Mouse (Mus musculus) embryonic fibroblast, embryonic 13.5 days (primary cell): ENCODE data around the gene Lsm14a. TPM values are rescaled to one million over a fixed set of nuclear protein-coding genes. Genes with fewer than 3 reads are reported as not detected.

Experiments used
- H3K27ac ChIP-seq: 2 replicates; pipeline ENCODE4 v1.5.1; 2012; ENCODE audit warnings: low read length, control low read depth, inconsistent platforms; ENCODE audit not compliant: insufficient read depth
- H3K4me1 ChIP-seq: 2 replicates; pipeline ENCODE4 v1.6.1; 2011; ENCODE audit warnings: low read length; ENCODE audit not compliant: control insufficient read depth, insufficient read depth
- H3K4me3 ChIP-seq: 2 replicates; pipeline ENCODE4 v1.5.1; 2011; ENCODE audit warnings: mild to moderate bottlenecking, control low read depth, low read length; ENCODE audit not compliant: insufficient read depth
- CTCF ChIP-seq: IDR thresholded peaks from 2 replicates; pipeline ENCODE4 v1.5.1; 2011; ENCODE audit warnings: mild to moderate bottlenecking, control low read depth, low read length, moderate library complexity, borderline replicate concordance; ENCODE audit not compliant: insufficient read depth
- POLR2A ChIP-seq: IDR thresholded peaks from 2 replicates; pipeline ENCODE4 v1.6.1; 2011; ENCODE audit warnings: low read depth, mild to moderate bottlenecking, control low read depth, low read length, moderate library complexity
- polyA plus RNA-seq: library from polyadenylated mRNA; stranded (reverse); fragments of >200 nt; gene quantifications from 2 replicates; pipeline ENCODE4 v1.2.4, GENCODE M21; 2011; ENCODE audit warnings: low read depth; ENCODE audit not compliant: missing spikeins, insufficient read length

Lsm14a gene
- polyA plus RNA-seq, 1 experiment, result 166 TPM

DNA sequence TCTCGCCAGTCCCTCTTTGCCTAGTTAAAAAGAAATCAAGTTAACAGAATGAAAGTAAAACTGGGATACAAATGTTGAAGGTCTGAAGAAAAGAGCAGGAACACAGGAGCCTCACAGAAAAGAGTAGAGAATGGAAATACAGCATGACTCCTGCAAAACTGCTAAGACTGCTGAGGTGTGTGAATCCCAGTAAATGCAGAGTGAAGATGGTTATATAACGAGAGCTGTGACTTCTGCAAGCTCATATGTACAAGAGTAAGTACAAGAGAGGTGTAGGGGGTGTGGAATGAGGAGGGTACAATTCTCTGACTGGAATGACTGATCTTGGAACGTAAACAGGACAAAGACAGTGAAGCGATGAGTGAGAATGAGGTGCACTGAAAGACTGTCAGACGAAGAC, 11.4 kb downstream of the Lsm14a start:
- H3K4me3 ChIP-seq, result no peak overlapping the region

DNA sequence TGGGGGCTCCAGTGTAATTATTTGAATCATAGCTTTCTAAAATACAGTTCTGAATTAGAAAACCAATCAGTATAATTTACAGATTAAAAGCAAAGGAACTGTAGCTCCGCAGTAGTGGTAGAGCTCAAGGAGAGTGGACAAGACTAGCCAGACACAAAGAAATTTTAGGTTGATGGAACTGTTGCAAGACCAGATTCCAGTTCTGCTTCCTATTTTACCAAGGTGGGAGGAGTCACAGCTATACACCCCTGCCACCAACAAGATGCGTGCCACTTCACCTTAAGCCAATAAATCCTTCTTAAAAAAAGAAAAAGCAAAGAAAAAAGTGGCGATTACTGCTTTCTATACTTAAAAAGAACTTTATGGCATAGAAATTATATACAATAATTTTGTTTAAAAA, 12.8 kb downstream of the Lsm14a start:
- no peak overlapping the region for H3K4me3 ChIP-seq
- no peak overlapping the region for H3K27ac ChIP-seq
- H3K4me1 ChIP-seq, result no peaks in the 10 kb centered on the region; the same call in 1 of the 2 replicates
- TF ChIP-seq POLR2A (no peak), CTCF (no peak)

More for the DNA sequence above, 11.4 kb downstream of the Lsm14a start:
- Histone ChIP-seq H3K4me1 (peaks cover 2% of the 10 kb centered on the region; the same call in 1 of the 2 replicates), H3K27ac (no peak overlapping the region)
- no peak for TF ChIP-seq CTCF
- TF ChIP-seq POLR2A, result no peak

DNA sequence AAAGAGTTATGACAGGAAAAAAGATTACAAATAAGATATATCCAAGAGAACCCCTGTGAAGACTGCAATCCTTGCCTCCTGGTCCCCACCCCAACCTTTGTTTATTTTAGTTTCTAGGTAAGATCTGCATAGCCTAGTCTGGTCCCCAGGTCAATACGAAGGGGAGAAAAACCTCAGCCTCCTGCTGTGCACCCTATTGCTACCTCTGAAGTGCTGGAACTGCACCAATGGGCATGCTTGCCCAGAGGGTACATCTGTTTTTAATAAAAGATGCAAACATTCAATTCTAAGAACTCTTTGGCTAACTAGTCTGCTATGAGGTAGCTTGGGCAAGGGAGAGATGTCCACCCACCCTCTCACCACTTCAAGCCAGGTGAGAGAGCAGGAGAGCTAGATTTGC, 19.2 kb downstream of the Lsm14a start:
- no peak overlapping the region for H3K27ac ChIP-seq
- no peak overlapping the region for H3K4me3 ChIP-seq
- TF ChIP-seq POLR2A (no peak), CTCF (no peak)
- peaks cover 3% of the 10 kb centered on the region for H3K4me1 ChIP-seq

DNA sequence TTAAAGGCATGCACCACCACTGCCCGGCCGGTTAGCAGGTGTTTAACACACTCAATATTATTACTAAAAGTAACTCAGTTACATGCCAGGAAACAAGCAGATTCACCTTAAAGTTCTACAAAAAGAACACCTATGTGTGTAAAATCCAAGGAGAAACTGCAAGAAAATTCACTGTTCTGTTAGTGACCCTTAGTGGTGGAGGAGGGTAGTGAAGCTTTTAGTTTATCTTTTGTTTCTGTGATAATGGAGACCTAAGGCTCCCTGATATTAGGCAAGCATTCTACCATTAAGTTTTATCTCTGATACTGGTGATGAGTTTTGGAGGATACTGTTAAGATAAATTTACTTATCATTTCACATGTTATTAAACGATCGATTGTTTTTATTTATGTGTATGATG, 37.5 kb downstream of the Lsm14a start:
- no peak overlapping the region for H3K27ac ChIP-seq
- H3K4me3 ChIP-seq, result no peak overlapping the region
- TF ChIP-seq CTCF (no peak), POLR2A (no peak)
- H3K4me1 ChIP-seq, result no peaks in the 10 kb centered on the region

DNA sequence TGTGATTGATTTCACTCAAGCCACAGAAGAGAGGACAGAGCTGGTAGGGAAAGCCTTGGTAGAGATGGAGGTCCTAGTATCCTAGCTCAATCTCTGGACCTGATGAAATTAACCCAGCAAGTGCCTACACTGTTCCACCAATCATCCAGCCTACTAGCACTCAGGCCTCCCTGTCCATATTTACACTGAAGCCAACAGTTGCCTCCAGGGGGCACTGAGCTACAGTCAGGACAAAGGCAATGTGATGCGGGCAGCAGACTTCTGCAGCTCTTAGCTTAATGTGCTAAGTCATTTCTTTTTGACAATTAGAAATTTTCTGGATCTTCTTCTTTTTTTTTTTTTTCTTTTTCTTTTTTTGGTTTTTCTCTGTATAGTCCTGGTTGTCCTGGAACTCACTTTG, 41.1 kb downstream of the Lsm14a start:
- no peak overlapping the region for H3K4me3 ChIP-seq
- no peak overlapping the region for H3K27ac ChIP-seq
- peaks cover 16% of the 10 kb centered on the region for H3K4me1 ChIP-seq
- TF ChIP-seq CTCF (peak; percentile 12; the same call in 1 of the 2 replicates), POLR2A (no peak)

DNA sequence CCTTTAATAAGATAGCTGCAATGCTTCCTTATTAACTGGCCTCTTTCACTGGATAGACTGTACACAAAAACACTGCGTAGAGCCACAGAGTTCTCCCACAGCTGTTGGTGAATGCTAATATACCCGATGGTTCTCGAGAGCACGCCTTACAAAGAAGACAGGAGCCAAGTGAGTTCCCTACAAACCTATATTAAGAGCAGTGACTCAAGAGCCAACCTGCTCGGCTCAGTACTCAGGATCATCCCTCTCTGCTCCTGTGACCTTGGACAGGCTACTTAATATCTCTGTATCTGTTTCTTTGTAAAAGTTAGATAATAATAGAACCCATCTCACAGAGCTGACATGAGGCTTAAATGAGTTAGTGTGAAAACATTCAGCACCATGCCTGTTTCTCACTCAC, 42.9 kb downstream of the Lsm14a start:
- Histone ChIP-seq H3K27ac (no peak overlapping the region), H3K4me3 (no peak overlapping the region), H3K4me1 (peaks cover 16% of the 10 kb centered on the region)
- TF ChIP-seq CTCF (no peak), POLR2A (no peak)

DNA sequence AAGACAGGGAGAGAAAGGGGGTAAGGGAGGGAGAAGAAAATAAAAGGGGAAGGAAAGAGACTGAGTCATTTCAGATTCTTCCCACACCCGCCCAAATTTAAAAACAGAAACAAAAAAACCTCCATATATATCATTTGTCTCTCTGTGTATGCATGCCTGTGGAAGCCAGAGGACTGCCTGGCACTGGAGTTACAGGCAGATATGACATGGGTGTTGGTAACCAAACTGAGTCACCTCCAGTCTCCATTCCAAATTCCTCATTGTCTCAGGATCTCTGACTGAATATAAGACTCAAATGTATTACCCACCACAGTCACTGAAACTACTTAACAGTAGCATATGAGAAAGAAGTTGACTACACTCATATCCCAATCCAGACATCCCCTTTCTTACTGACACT, 45.1 kb downstream of the Lsm14a start:
- Histone ChIP-seq H3K27ac (peak overlapping the region; percentile 98), H3K4me3 (no peak overlapping the region), H3K4me1 (peaks cover 23% of the 10 kb centered on the region)
- TF ChIP-seq CTCF, result no peak
- no peak for TF ChIP-seq POLR2A

DNA sequence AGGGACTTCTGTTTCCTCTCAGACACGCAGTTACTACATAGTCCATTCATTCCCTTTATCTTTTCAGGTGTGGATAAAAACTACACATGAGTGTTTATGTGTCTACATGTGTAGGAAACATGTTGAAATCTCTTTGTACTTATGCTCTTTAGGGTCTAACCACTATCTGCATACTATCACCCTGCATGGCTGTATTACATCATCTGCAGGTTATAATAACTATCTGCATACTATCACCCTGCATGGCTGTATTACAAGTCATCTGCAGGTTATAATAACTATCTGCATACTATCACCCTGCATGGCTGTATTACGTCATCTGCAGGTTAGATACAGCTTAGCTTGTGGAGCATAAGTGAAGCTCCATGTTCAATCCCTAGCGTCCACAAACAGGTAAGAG, 46.1 kb downstream of the Lsm14a start:
- TF ChIP-seq CTCF (no peak), POLR2A (no peak)
- Histone ChIP-seq H3K4me1 (peaks cover 29% of the 10 kb centered on the region), H3K4me3 (no peak overlapping the region), H3K27ac (peak overlapping the region; percentile 85; the same call in 1 of the 2 replicates)

DNA sequence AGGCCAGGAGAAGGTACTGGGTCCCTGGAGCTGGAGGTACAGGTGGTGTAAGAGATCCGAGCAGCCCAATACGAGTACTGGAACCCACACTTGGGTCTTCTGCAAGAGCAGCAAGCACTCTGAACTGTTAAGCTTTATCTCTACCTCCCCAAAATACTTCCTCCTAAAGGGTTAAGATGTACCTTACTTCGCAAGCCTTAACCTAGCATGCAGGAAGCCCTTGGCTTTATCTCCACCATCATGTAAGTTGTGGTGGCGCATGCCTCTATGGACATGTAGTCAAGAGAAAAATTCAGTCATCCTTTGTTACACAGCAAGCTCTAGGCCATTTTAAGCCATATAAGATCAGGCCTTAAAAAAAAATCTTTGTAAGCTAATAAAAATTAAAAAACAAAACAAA, 46.6 kb downstream of the Lsm14a start:
- no peak overlapping the region for H3K4me3 ChIP-seq
- TF ChIP-seq CTCF (no peak), POLR2A (no peak)
- H3K4me1 ChIP-seq, result peaks cover 32% of the 10 kb centered on the region
- H3K27ac ChIP-seq, result no peak overlapping the region

DNA sequence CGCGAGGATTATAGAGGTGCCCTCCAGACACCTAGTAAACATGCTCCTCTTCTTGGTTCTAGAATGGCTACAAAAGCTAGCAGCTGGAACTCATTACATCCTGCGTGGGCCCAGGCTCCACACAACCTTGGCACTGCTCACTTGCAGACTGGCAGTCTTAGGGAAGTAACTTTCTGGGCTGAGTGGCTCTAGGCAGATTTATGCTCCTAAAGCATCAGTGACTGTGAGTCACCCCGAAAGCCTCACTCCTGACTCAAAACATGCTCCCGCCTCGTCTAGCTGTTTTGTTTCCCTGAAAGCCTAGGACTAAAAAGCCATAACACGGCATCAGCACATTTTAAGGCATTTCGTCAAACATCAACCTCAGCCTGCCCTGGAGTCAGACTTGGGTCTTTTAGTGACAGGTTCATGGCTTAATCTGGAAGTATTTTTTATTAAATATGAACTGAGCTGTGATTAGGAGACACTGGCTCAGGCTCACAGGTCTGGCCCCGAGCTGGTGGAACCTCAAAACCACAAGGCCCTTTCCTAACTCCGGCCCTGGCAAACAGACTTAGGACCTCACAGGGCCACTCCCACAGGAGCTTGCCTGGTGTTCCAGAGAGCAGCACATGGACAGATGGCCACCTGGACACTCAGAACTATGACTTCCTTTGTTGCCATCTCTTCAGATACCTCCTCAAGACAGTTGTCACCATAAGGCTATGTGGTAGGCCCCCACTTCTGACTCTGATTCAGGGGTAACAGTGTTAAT, 50.9 kb downstream of the Lsm14a start:
- H3K4me1 ChIP-seq, result peaks cover 20% of the 10 kb centered on the region
- no peak overlapping the region for H3K4me3 ChIP-seq
- TF ChIP-seq POLR2A (no peak), CTCF (no peak)
- peak overlapping the region; percentile 96 for H3K27ac ChIP-seq

DNA sequence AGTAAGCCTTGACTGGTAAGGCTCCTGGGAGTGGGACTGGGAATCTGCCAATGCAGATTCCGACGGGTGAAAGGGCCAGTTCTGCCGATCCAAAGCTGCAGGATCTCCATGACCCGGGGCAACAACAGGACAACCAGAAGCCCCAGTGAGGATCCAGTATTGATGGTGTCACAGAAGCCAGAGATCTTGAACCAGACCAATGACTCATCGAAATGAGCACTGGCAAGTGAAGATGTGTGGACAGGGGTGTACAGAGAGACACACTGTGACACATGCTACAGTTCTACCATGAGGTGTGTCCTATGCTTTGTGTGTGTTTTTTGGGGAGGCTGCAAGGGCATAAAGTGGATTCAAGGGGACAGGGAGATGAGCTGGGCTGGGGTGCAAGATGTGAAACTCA, 52.3 kb downstream of the Lsm14a start:
- Histone ChIP-seq H3K4me3 (no peak overlapping the region), H3K4me1 (peaks cover 20% of the 10 kb centered on the region), H3K27ac (peak overlapping the region; percentile 3)
- no peak for TF ChIP-seq CTCF
- no peak for TF ChIP-seq POLR2A
